Mouse (Mus musculus): ENCODE measurements around the gene Ncor1. TPM values are rescaled to one million over a fixed set of nuclear protein-coding genes. Genes with fewer than 3 reads are reported as not detected.
"Not testable (repeated sequence)": the region's sequence is repeated elsewhere in the genome, so short reads cannot be mapped to it uniquely, and the experiment has no call there.

The Ncor1 gene
- total RNA-seq, 2 experiments from 2014 or later: 250 to 284 TPM

DNA sequence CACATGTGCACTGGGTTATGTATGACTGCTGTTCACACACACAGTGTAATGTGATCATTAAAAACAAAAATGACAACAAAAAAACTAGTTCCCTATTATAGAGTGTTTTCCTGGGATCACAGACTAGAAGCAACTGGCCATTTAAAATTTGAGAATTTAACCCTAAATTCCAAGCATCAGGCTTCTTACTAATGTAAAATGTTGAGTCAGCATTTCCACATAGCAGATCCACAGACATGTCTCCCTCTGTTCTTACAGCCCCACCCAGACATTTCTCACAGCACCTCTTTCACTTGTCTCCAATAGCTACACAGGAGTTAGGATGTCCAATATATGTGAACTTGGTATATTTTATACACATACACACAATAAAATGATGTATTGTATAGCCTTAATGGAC is 88.4 kb downstream of the Ncor1 start:
- DNase-seq (ENCODE audit: low spot score in 2 of 2): no peak

DNA sequence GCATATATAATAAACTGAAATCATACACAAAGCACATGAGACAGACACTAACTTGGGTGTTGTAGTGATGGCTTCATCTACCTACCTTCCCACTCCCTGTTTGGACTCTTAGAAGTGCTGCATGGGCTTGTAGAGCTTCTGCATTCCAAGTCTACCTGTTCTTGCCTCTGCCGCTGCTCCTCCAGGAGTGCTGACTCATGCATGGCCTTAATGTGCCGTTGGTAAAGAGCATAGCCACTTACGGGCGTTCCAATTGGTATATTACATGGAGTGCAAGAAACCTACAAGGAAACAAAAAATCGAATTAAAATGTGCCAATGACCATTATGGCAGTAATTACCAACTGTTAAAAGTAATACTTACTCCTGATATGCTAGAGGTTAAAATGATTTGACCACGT is 91.5 kb downstream of the Ncor1 start:
- DNase-seq (ENCODE audit: low spot score in 2 of 2): no peak

DNA sequence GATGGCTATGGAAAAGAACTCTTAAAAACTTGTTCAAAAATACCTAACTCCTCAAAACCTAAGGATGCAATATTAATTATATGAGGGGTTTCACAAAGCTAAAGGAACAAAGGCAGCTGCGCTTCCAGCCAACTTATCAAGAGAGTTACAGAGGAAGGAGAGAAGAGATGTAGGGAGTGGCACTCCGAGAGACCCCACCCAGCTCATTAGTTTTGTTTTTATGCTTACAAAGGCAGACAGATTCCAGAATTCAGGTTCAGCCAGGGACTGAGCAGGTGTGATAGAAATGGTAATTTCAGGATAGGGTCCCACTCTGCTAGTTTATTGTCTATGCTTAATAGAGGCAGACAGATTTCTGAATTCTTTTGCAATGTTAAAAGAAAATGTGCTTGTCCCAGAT is 103.1 kb downstream of the Ncor1 start:
- no peak for DNase-seq (ENCODE audit: low spot score in 2 of 2)

DNA sequence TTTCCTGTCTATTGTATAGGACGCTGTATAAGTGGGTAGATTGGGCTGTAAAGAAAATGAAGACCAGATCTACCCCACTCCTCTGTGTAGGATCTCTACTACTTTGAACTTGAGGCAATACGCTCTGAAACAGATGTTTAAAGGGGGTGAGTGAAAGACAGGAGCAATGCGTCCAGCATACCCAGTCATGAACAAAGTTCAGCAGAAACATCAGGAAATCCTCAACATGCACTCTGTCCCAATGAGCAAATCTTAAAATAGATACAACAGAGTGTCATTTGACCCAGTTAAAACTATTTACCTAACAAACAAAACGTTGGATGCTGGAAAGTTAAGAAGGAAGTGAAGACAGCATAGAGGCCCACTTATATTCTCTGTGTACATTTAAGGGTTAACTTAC is 106.4 kb downstream of the Ncor1 start:
- DNase-seq (ENCODE audit: low spot score in 2 of 2): no peak

DNA sequence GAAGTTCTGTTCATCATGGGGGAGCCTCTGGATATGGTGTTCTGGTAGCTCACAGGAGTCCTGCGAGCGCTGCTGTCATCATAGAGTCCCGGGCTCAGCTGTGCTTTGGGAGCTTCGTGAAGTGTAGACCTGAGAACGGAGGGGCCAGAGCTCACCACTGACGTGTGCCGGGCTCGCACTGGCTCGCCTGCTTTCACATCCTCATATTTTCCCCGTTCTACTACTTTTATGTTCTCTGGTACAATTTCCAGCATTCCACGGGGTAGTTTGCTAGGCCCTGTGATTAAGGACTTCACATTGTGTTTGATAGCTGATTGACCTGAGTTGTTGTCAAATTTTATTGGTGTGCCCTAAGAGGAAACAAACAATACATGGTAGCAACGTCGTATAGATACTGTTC is 115.3 kb downstream of the Ncor1 start:
- DNase-seq (ENCODE audit: low spot score in 2 of 2): no peak

DNA sequence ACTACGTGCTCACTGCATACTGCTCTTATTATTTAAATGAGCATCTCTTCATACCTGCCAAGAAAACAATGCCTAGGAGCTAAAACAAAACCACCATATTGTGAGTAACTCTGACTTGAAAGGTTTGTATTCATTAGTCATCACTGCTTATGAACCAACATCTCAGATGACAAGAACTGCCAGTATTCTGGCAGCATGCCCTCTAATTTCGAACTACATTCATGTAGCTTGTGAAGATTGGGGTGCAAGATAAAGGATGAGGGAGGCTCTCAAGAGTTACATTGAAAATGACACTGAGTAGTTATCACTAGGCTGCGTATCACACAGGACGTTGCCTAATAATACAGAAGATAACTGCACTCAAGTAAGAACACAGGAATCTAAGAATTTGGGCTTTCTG is 126.1 kb downstream of the Ncor1 start:
- DNase-seq (ENCODE audit: low spot score in 2 of 2): no peak

DNA sequence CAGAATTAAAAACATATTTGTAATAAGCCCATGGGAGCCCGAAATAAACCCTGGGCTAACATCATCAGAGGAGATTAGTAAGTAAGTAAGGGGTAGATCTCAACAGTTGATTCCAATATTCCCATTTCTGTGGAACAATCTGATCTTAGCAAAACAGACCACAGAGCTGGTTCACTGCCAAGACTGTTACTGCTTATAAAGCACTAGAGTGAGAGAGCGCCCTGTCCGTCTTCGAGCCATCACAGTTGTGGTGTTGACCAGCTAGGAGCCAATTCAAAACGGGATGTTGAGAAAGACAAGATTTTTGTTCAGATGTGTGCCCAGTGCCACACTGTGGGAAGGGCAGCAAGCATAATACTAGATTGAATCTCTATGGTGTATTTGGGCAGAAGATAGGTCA is 127.2 kb downstream of the Ncor1 start:
- DNase-seq (ENCODE audit: low spot score in 2 of 2): no peak

DNA sequence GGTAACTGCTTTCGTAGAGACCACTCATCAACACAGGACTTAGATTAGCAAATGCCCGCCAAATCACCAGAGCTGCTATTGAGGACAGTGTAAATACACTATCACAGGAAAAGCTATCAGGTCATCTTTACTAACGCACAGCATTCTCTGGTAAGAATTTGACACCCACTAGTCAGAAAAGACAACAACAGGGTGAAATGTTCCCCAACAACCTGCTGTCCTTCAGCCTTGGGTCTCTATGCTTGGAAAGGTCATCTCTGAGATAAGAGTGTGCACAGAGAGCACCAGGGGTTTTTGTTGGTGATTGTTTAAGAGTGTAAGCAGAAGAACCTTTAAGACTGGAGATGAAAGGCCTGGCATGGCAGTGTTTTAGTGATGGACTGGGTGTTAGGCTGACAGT is 134.7 kb downstream of the Ncor1 start:
- DNase-seq (ENCODE audit: low spot score in 2 of 2): no peak

DNA sequence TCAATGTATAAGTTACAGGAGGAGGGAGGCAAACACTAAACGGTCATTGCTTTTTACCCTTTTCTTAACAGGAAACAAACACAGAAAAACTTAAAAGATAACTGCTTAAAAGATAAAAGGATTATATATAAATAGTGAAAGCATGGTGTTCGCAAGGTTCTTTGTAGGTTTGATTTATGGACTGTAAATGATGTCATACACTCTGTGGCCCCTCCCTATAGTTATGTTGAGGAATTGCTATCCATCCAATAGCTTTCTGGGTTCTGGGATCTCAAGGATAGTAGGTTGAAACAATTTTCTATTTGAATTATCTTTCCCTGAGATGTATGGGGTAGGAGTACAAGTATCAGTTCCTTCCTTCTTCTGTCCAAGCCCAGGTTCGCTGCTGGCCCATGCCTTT is 138.2 kb downstream of the Ncor1 start:
- no peak for DNase-seq (ENCODE audit: low spot score in 2 of 2)

DNA sequence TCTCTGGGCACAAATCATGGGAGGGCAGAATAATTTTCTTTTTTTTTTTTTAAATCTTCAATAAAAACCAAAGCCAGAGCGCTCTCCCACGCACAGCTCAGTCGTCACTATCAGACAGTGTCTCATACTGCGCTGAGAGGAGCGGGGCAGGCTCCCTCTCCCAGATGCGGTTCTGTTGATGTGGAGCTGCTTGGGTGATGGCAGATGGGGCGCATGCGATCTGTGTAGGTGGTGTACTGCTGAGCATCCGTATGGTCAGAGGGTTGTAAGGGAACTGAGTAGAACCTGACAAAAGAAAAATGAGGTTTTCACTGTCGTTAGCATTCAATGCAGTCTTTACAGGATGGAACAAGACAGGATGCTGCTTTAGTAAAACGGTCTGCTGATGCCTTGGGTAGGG is 140.6 kb downstream of the Ncor1 start:
- DNase-seq (ENCODE audit: low spot score in 2 of 2): peak; percentile 49 to 56

DNA sequence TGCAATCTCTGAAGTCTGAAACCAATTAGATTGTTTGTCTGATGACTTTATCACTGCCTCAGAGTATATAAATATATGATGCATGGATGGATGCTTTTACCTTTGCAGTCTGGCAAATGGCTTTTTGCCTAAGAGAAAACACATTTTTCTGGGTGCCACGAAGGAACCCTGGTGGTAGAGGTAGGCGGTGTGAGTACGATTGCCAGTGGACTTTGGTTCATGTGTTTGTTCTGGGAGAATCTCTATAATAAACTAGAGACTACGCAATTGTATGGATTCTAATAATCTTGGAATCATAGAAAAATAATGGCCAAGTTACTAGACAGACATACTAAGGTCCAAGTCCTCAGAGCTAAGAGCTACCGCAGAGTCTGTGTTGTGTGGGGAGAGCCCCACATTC is 143.4 kb downstream of the Ncor1 start:
- DNase-seq (ENCODE audit: low spot score in 2 of 2): no peak

DNA sequence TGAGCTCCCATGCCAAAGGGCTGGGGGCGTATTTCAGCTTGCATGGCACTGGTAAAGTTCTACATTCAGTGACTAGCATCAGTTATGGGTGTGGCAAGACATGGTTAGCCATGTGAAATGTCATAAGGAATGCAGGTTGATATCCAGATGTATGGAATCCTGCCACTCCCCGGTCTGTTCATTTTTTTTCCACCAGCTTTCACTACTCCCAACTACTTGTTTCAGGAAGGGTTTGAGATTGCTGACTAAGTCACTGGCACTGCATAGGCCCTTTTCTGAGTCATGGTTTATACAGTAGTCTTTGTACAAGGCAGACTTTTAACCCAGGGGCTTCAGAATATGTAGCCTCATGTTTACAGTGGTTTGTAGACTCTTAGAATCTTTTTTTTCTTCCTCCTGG is 149.0 kb downstream of the Ncor1 start:
- no peak for DNase-seq (ENCODE audit: low spot score in 2 of 2)

DNA sequence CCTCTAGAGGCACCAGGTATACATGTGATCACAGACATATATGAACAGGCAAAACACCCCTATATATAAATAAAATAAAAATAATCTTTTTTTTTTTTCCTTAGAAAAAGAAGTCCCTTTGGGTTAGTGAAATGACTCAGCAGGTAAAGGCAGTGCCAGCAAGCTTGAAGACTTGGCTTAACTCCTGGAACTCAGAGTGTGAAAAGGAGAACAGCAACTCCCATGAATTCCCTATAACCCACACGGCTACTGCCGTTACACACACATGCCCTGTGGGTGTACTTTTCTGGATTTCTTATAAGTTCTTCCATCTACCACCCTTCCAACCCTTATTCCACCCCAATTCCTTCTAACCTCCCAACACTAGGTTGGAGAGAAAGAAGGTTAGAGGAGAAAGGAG is 152.5 kb downstream of the Ncor1 start:
- DNase-seq (ENCODE audit: low spot score in 2 of 2): no peak

DNA sequence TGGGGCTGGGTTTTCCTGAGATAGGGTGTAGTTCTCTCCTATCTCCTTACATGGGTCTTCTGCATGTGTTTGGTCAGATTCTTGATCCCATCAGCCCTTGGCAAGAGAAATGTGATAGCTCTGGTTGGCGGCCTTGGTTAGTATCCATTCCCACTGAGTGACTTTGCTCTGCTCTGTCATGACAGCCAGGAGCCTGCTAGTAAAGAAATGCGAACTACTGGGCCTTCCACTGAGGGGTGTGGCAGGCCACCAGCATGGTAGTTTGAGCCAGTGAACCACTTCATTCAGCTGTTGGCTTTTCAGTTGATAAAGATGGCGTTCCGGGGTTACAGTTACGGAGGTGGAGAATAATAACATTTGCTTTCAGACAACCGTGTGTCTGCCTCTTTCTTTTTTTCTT is 159.5 kb downstream of the Ncor1 start:
- DNase-seq (ENCODE audit: low spot score in 2 of 2): no peak

DNA sequence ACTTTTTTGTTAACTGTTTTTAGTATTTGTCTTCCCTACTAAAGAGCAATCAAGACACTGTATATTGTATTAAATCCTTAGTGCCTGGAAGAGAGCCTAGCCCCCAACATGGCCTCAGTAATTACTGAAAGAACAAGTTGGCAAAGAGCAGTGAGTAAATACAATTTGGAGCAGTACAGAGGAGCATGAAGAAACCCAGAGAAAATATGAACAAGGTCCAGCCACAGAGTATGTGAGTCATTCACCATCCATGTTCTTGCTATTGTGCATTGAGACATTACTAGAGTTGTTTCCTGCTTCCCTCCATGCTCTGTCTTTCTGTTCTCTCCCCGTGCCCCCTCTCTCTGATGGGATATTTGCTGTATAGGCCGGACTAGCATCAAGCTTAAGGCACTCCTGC is 164.2 kb downstream of the Ncor1 start:
- no peak for DNase-seq (ENCODE audit: low spot score in 2 of 2)

DNA sequence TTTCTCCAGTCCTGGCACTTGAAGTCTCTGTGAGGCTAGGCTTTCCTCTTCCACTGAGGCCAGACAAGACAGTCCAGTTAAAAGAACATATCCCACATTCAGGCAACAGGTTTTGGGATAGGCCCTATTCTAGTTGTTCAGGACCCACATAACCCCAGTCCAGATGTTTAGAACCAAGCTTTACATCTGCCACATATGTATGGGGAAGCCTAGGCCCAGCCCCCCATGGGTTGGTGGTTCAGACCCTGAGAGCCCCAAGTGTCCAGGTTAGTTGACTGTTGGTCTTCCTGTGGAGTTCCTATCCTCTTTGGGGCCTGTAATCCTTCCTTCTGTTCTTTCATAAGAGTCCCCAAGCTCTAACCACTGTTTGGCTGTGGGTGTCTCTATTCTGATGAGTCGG is 170.6 kb downstream of the Ncor1 start:
- no peak for DNase-seq (ENCODE audit: low spot score in 2 of 2)

DNA sequence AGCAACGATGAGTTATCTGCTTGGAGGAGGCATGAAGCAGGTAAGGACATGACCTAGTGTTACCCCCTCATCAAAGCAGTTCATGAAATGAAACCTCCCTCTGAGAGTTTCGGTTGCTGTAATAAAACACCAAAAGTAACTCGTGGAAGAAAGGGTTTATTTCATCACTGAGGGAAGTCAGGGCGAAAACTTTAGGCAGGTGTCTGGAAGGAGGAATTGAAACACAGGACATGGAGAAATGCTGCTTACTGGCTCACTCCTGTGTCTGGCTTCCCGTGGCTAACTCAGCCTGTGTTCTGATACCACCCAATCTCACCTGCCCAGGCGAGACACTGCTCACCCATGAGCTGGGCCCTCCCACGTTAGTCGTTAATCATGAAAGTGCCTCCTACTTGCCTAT is 173.3 kb downstream of the Ncor1 start:
- DNase-seq (ENCODE audit: low spot score in 2 of 2): no peak

DNA sequence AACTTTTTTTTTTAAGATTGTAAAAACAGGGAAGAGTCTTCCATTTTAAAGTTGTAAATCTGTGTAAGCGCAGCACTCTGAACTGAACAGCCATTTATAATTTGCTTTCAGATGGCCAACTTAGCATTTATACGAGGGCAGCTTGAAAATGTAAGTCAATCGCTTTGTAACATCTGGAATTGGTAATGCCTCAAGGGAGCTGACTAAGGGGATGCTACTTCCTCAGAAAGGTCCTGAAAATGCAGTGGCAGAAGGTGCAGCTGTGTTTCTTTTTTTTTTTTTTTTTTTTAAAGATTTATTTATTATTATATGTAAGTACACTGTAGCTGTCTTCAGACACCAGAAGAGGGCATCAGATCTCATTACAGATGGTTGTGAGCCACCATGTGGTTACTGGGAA is 174.3 kb downstream of the Ncor1 start:
- DNase-seq (ENCODE audit: low spot score in 2 of 2): not testable (repeated sequence)

DNA sequence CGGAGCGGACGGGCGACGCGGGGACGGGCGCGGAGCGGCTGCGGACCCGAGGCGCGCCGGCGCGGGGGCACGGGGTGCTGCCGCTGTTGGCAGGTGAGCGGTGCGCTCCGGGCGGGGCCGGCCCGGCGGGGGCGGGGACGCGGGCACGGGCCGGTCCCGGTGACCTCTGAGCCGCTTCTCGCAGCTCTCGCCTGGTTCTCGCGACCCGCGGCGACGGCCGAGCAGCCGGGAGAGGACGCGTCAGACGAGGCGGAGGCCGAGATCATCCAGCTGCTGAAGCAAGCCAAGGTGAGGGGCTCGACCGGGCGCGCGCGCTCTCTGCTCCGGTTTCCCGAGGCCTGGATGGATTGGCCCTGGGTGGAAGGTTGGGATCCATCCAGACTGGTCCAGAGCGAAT is 176.7 kb downstream of the Ncor1 start:
- DNase-seq (ENCODE audit: low spot score in 2 of 2): peak in 1 of 2 experiments; percentile 62

DNA sequence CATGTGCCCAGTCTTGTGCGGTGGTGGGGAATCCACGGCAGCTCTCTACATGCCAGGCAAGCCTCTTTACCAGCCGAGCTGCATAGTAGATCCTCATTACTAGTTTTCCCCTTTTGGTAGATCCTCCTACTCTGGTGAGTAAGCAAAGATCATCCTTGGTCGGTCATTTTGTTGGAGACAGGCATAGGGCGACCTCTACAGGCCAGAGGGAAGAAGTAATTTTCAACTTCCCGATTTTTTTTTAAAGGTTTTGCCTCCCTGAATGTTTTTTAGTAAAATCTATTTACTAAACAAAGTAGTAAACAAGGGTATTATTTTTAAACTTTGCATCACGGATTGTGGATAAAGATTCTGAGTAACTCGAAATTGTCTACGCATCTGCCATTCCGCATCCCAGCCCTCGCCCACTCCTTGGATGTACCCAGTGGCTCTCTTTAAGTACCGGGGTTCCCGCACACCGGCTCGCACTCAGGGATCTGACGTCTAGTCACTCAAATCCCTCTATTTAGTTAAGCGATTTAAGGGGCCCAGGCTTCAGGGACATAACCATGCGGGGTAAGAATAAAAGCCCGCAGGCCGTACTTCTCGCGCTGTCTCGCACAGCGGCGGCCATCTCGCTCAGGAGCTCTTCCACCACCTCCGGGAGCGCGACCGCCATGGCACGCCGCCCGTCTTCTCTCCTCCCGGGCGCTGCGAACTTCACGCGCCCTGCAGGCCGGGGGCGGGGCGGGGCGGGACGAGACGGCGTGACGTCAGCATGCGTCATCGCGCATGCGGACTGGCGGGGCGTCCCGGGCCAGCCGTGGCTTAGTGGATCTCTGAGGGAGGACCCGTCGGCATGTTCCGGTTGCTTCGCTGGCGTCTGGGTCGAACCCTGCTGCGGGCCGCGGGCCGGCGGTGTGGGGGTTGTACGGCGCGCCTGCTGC is 177.4 kb downstream of the Ncor1 start, which contains the start of the genes Zswim7 and Ttc19:
Gene Zswim7 (minus strand): TSS at position 701 of the 926 bp plus-strand sequence.
Gene Ttc19 (plus strand): TSS at position 799 of the 926 bp plus-strand sequence.
- DNase-seq (ENCODE audit: low spot score in 2 of 2): peak; percentile 90 to 95

DNA sequence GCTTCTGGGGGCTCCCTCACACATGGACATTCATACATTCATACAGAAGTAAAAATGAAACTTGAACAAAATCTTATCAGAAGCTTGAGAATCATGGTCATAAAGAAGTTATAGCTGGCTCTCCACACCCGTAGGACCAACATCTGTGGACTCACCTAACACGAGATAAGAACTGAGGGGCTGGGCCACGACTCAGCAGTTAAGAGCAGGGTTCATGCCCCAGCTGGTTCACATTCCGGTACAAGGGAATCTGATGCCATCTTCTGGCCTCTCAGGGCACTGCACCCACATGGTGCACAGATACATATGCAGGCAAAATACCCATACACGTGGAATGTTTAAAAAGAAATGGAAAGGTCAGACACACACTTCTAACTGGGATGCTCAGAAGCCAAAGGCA is 180.3 kb downstream of the Ncor1 start:
- DNase-seq (ENCODE audit: low spot score in 2 of 2): peak; percentile 82 to 85

DNA sequence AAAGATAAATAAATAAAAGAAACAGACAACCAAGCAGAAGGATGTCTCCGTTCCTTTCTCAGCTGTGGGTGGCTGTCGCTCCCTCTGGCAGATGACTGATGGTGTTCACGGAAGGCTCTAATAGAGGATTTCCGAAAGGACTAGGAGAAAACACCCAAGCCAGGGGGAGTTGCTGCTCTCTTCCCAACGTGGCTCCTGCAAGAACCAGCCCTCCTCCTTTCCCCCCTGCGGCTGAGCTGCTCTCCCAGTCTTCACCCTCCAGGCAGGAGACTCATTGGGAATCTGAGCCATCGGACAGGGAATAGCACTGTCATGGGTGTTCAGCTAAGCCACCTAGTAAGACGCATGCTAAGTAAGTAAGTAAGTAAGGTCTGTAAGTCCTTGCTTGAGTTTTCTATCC is 181.3 kb downstream of the Ncor1 start:
- DNase-seq (ENCODE audit: low spot score in 2 of 2): no peak

DNA sequence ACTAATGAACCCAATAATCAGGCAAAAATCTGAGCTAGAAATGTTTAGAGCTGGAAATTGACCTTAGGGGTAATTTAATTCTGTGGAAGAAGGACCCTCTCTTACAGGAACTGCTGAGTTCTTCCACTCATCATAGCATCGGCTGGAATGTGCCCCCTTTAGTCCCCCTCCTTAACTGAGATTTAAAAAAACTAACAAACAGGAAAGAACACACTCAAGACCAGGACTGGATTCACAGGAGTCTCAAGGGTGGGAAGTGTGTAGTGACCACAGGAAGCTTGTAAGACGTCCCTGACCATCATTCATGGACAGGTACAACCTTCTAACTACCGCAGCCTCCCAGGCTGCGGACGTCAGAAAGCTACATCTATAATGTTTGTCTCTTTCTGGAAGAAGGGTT is 187.5 kb downstream of the Ncor1 start:
- no peak for DNase-seq (ENCODE audit: low spot score in 2 of 2)

All from layer of hippocampus, postnatal 10 days (tissue).